Mouse (Mus musculus): ENCODE data around the gene Klrc2.
"Not testable (repeated sequence)": the region's sequence is repeated elsewhere in the genome, so short reads cannot be mapped to it uniquely, and the experiment has no call there.

Klrc2 gene

DNA sequence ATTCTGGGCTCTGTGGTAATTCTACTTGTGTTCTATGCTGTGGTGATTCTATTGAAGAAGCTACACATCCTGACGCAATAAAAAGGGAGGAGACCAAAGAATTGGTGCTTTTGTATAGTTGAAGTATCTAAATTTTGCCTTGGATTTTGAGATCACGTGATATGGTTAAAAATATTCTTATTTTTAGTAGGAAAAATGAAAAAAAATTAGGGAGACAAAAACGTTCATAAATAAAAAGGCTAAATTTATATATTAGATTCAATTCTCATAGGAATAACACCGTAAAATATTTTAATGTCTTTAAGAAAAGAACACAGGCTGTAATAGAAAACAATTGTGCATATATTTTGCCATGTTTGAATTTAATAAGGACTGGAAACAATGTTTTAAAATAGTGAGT, at the start of gene Klrc2:
Gene Klrc2, minus strand, starts transcription at position 101 of the 400 bp plus-strand sequence.
- H3K27me3 ChIP-seq (ENCODE audit: insufficient read depth, low read length); H3K9me3 ChIP-seq (ENCODE audit: low read length); H3K4me3 ChIP-seq (replicated peaks; ENCODE audit: low read length); H3K36me3 ChIP-seq (ENCODE audit: insufficient read depth, low read length); H3K4me1 ChIP-seq (replicated peaks; ENCODE audit: low read depth, low read length): not testable (repeated sequence)

DNA sequence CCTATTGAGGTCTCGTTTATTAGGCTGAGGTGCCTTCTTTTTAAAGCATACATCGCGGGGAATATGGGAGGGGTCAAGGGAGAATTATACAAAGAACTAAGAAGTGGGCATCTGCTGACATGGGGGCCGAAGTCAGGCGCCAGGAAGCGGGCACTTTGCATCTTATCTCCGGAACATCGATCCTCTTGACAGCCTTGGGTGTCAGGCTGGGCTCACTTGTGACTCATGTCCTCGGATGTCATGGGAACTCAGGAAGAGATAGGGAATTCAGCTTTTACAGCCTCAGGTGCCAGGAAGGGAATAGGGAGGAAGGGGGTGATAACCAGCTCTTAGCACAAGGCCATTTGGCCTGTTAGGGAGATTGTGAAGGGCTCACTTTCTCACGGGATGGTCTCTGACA, 30.9 kb upstream of the Klrc2 start:
- H3K4me1 ChIP-seq (replicated peaks; ENCODE audit: low read depth, low read length); H3K9me3 ChIP-seq (ENCODE audit: low read length); H3K4me3 ChIP-seq (replicated peaks; ENCODE audit: low read length); H3K36me3 ChIP-seq (ENCODE audit: insufficient read depth, low read length); H3K27me3 ChIP-seq (ENCODE audit: insufficient read depth, low read length): not testable (repeated sequence)

DNA sequence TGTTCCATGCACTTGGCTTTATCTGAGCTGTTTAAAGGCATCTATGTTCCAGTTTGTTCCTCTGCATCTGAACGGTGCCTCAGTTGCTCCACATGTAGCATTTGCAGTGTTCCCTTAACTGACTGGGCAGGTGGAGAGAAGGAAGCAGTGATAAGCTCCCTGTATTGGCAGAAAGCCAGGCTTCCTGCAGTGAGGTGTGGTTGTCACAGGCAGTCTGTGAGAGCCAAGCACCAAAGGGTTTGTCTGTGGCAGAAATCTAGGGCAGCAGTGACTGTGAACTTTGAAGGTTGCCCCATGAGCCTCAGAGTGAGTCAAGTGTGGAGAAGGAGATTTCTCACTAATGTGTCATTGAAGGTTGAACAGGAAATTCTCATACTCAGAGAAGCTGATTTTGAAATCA, 19.9 kb upstream of the Klrc2 start:
- H3K4me3 ChIP-seq (replicated peaks; ENCODE audit: low read length) = no peak overlapping the region
- no peaks in the 10 kb centered on the region for H3K36me3 ChIP-seq (ENCODE audit: insufficient read depth, low read length)
- H3K9me3 ChIP-seq (ENCODE audit: low read length) = no peaks in the 10 kb centered on the region
- no peak for TF ChIP-seq NANOG (IDR thresholded peaks at IDR 0.05; ENCODE audit: borderline replicate concordance, low read length)
- H3K4me1 ChIP-seq (replicated peaks; ENCODE audit: low read depth, low read length) = no peaks in the 10 kb centered on the region
- H3K27me3 ChIP-seq (ENCODE audit: insufficient read depth, low read length) = no peaks in the 10 kb centered on the region

DNA sequence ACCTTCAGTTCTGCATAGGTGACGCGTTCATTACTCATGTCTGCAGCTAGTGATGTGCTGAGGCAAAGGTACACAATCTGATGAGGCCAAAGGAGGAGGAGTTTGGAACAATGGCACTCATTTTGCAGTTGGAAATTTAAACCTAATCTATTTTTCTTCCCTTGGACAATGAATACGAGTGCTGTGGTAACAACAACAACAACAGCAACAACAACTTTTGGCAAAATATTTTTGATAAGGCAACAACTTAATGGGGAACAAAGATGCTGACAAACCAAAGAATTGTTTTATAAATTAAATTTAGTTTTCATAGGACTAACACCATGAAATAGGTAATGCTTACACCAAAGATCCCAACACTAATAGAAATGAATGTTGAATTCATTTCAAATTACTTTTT, 18.4 kb upstream of the Klrc2 start, which contains the start of gene Klrc1:
Gene Klrc1, minus strand, starts transcription at position 101 of the 400 bp plus-strand sequence.
- no peak within 1 kb of the TSS for H3K4me3 ChIP-seq (replicated peaks; ENCODE audit: low read length)
- TF ChIP-seq NANOG (IDR thresholded peaks at IDR 0.05; ENCODE audit: borderline replicate concordance, low read length) = no peak
- H3K9me3 ChIP-seq (ENCODE audit: low read length) = no peaks in the 10 kb centered on the region
- H3K36me3 ChIP-seq (ENCODE audit: insufficient read depth, low read length) = no peaks in the 10 kb centered on the region
- H3K27me3 ChIP-seq (ENCODE audit: insufficient read depth, low read length) = no peaks in the 10 kb centered on the region
- H3K4me1 ChIP-seq (replicated peaks; ENCODE audit: low read depth, low read length) = no peaks in the 10 kb centered on the region

DNA sequence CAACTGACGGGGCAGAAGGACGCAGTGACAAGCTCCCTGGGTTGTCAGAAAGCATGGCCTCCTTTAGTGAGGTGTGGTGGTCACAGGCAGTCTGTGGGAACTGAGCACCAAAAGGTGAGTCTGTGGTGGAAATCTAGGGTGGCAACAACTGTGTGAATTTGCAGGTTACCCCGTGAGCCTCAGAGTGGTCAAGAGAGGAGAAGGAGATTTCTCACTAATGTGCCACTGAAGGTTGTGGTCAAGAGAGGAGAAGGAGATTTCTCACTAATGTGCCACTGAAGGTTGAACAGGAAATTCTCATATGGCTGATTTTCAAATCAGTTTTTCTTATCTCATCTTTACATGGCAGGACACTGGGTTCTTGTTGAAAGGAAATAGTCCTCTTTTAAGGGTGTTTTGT, 812 bp upstream of the Klrc2 start:
- not testable (repeated sequence) for H3K27me3 ChIP-seq (ENCODE audit: insufficient read depth, low read length); H3K9me3 ChIP-seq (ENCODE audit: low read length); H3K4me1 ChIP-seq (replicated peaks; ENCODE audit: low read depth, low read length); H3K4me3 ChIP-seq (replicated peaks; ENCODE audit: low read length); H3K36me3 ChIP-seq (ENCODE audit: insufficient read depth, low read length)

DNA sequence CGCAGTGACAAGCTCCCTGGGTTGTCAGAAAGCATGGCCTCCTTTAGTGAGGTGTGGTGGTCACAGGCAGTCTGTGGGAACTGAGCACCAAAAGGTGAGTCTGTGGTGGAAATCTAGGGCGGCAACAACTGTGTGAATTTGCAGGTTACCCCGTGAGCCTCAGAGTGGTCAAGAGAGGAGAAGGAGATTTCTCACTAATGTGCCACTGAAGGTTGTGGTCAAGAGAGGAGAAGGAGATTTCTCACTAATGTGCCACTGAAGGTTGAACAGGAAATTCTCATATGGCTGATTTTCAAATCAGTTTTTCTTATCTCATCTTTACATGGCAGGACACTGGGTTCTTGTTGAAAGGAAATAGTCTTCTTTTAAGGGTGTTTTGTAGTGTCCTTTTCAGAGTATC, 16.4 kb downstream of the Klrc2 start:
- H3K4me1 ChIP-seq (replicated peaks; ENCODE audit: low read depth, low read length); H3K36me3 ChIP-seq (ENCODE audit: insufficient read depth, low read length); H3K4me3 ChIP-seq (replicated peaks; ENCODE audit: low read length); H3K27me3 ChIP-seq (ENCODE audit: insufficient read depth, low read length); H3K9me3 ChIP-seq (ENCODE audit: low read length): not testable (repeated sequence)

DNA sequence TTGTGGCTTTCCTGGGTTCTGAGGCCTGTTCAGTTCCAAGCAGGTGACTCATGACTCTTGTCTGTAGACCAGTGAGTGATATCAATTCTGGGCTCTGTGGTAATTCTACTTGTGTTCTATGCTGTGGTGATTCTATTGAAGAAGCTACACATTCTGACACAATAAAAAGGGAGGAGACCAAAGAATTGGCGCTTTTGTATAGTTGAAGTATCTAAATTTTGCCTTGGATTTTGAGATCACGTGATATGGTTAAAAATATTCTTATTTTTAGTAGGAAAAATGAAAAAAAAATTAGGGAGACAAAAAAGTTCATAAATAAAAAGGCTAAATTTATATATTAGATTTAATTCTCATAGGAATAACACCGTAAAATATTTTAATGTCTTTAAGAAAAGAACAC, 17.3 kb downstream of the Klrc2 start, which contains the start of gene Klrc3:
Gene Klrc3, minus strand, starts transcription at position 101 of the 400 bp plus-strand sequence.
- H3K36me3 ChIP-seq (ENCODE audit: insufficient read depth, low read length); H3K27me3 ChIP-seq (ENCODE audit: insufficient read depth, low read length); H3K4me1 ChIP-seq (replicated peaks; ENCODE audit: low read depth, low read length); H3K9me3 ChIP-seq (ENCODE audit: low read length); H3K4me3 ChIP-seq (replicated peaks; ENCODE audit: low read length): not testable (repeated sequence)

DNA sequence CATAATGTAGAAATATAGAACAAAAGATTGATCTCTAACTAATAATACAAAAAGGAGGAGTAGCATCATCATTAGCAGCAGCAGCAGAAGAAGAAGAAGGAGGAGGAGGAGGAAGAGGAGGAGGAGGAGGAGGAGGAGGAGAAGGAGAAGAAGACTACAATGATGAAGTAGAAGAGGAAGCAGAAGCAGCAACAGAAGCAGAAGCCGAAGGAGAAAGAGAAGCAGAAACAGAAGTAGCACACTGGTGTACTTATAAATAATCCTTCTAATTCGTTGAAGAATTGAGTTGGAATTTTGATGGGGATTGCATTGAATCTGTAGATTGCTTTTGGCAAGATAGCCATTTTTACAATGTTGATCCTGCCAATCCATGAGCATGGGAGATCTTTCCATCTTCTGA, 29.4 kb downstream of the Klrc2 start:
- not testable (repeated sequence) for H3K36me3 ChIP-seq (ENCODE audit: insufficient read depth, low read length); H3K9me3 ChIP-seq (ENCODE audit: low read length); H3K4me1 ChIP-seq (replicated peaks; ENCODE audit: low read depth, low read length); H3K4me3 ChIP-seq (replicated peaks; ENCODE audit: low read length); H3K27me3 ChIP-seq (ENCODE audit: insufficient read depth, low read length)

DNA sequence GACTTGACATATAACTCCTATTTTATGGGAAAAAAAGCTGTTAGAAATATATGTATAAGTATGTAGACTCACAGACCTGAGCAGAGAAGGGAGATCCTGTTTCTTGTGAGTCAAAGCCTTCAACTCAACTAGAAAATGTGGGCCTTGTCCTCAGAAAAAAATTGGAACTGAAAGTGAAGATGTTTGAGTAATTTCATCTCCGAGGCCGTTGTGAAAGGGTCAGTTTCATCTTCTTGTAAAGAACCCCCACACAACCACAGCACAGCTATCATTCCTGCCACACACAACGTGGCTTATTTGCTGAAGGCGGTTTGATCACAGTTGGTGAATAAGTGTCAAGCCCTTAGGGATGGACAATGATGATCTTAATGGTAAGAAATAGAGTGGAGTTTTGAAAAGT, 36.8 kb downstream of the Klrc2 start, which contains the start of gene Klrk1:
Gene Klrk1, minus strand, starts transcription at position 130 of the 400 bp plus-strand sequence.
- H3K9me3 ChIP-seq (ENCODE audit: low read length) = no peaks in the 10 kb centered on the region

DNA sequence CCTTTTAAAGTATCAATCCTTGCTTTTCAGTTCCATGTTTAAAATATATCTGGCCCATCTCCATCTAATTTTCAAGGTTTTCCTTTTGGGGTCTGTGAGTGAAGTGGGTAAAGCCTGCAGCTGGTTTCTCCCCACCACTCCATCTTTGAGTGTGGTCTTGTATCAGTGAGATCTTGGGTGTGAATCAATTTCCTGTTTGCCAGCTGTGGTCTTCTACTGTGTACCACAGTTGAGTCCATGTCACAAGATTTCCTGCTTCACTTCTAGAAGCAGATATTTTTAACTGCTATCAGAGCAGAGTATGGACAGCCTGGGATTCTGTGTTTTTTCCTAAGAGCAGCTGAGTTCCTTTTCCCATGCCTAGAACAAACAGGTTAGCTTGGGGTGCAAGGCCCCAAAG, 52.1 kb downstream of the Klrc2 start:
- no peak for TF ChIP-seq POU5F1 (IDR thresholded peaks at IDR 0.05; ENCODE audit: borderline replicate concordance, low read length)
- TF ChIP-seq NANOG (IDR thresholded peaks at IDR 0.05; ENCODE audit: borderline replicate concordance, low read length) = no peak
- no peak for TF ChIP-seq CTCF (conservative IDR thresholded peaks at IDR 0.05; ENCODE audit: low read length)
- H3K36me3 ChIP-seq (ENCODE audit: insufficient read depth, low read length) = no peaks in the 10 kb centered on the region
- no peaks in the 10 kb centered on the region for H3K9me3 ChIP-seq (ENCODE audit: low read length)
- no peaks in the 10 kb centered on the region for H3K4me1 ChIP-seq (replicated peaks; ENCODE audit: low read depth, low read length)
- H3K4me3 ChIP-seq (replicated peaks; ENCODE audit: low read length) = no peak overlapping the region
- H3K27me3 ChIP-seq (ENCODE audit: insufficient read depth, low read length) = no peaks in the 10 kb centered on the region

More for the DNA sequence above, 36.8 kb downstream of the Klrc2 start, which contains the start of gene Klrk1:
- TF ChIP-seq CTCF (conservative IDR thresholded peaks at IDR 0.05; ENCODE audit: low read length) (no peak), POU5F1 (IDR thresholded peaks at IDR 0.05; ENCODE audit: borderline replicate concordance, low read length) (no peak), NANOG (IDR thresholded peaks at IDR 0.05; ENCODE audit: borderline replicate concordance, low read length) (no peak)
- H3K36me3 ChIP-seq (ENCODE audit: insufficient read depth, low read length) = no peaks in the 10 kb centered on the region
- H3K4me3 ChIP-seq (replicated peaks; ENCODE audit: low read length) = no peak within 1 kb of the TSS
- no peaks in the 10 kb centered on the region for H3K27me3 ChIP-seq (ENCODE audit: insufficient read depth, low read length)
- H3K4me1 ChIP-seq (replicated peaks; ENCODE audit: low read depth, low read length) = no peaks in the 10 kb centered on the region
